In genomic region chr3:145087857-145088598, GRCm38 (mm10) we compare ENCODE assay signal across 25 mouse cellular contexts. TPM values are rescaled to one million over a fixed set of nuclear protein-coding genes. Genes with fewer than 3 reads are reported as not detected.
"Had no signal": no experiment of that assay in that cellular context is flagged by ENCODE, and none has a peak within 500 bp of the region (broad histone marks: within the 10 kb centered on the region; RNA-seq: fewer than 3 reads in every experiment).

No protein-coding gene starts in this region.

- H3K4me2 ChIP-seq: limb, embryonic 12.5 days; limb, embryonic 15.5 days; liver, embryonic 11.5 days; lung, embryonic 15.5 days; midbrain, embryonic 11.5 days had no signal

- H3K27ac ChIP-seq: layer of hippocampus, adult 2 months; limb, embryonic 12.5 days; limb, embryonic 15.5 days; liver, embryonic 14.5 days; lung, embryonic 15.5 days had no signal

- H3K9me3 ChIP-seq: limb, embryonic 12.5 days; limb, embryonic 15.5 days; lung, embryonic 15.5 days had no signal

- H3K4me3 ChIP-seq: layer of hippocampus, adult 2 months; limb, embryonic 12.5 days; limb, embryonic 15.5 days; lung, embryonic 15.5 days had no signal

- ATAC-seq: liver, postnatal 0 days had no signal

- DNase-seq: kidney, adult 11 months; kidney, adult 9 months; kidney, postnatal 14 days; kidney, postnatal 4 days; left cerebral cortex, postnatal 4 days; liver, postnatal 0 days; lung, postnatal 10 days; lung, postnatal 4 days; midbrain, embryonic 14.5 days; thymus, postnatal 25 days had no signal

- H3K9ac ChIP-seq: limb, embryonic 12.5 days; limb, embryonic 15.5 days; liver, embryonic 14.5 days; liver, postnatal 0 days; lung, embryonic 15.5 days had no signal

- H3K27me3 ChIP-seq: limb, embryonic 12.5 days; limb, embryonic 15.5 days; lung, embryonic 15.5 days had no signal

- H3K4me1 ChIP-seq: limb, embryonic 12.5 days; limb, embryonic 15.5 days; lung, embryonic 15.5 days had no signal

- H3K36me3 ChIP-seq: limb, embryonic 12.5 days; limb, embryonic 15.5 days; lung, embryonic 15.5 days had no signal

RNA-seq across cellular contexts. Expression of gene Clca2, which starts 11.2 kb away (rescaled TPM):
- total RNA-seq: layer of hippocampus, adult 2 months; left cerebral cortex, adult 8-10 months; left cerebral cortex, postnatal 14 days; left cerebral cortex, postnatal 4 days; megakaryocyte progenitor cell, adult 5-6 weeks; megakaryocyte-erythroid progenitor cell, adult 5-6 weeks had no signal
- polyA plus RNA-seq: liver, embryonic 14.5 days; liver, postnatal 0 days; midbrain, embryonic 14.5 days; neural tube, embryonic 14.5 days had no signal

RNA-seq across cellular contexts. Expression of gene Clca1, which starts 55.5 kb away (rescaled TPM):
- total RNA-seq: layer of hippocampus, adult 2 months; layer of hippocampus, postnatal 10 days; left cerebral cortex, adult 8-10 months; left cerebral cortex, postnatal 14 days; left cerebral cortex, postnatal 4 days; megakaryocyte progenitor cell, adult 5-6 weeks; megakaryocyte-erythroid progenitor cell, adult 5-6 weeks; midbrain, postnatal 0 days had no signal
- polyA plus RNA-seq: limb, embryonic 12.5 days; liver, embryonic 11.5 days; liver, embryonic 14.5 days; liver, postnatal 0 days; lung, embryonic 15.5 days; midbrain, embryonic 11.5 days; midbrain, embryonic 14.5 days; midbrain, postnatal 0 days; neural tube, embryonic 11.5 days had no signal
